Mouse (Mus musculus) embryonic fibroblast, embryonic 13.5 days (primary cell): Measurements from ENCODE around the gene Fbxo2.

Experiments used
- CTCF ChIP-seq: IDR thresholded peaks from 2 replicates; pipeline ENCODE4 v1.5.1; 2011; ENCODE audit warnings: mild to moderate bottlenecking, control low read depth, low read length, moderate library complexity, borderline replicate concordance; ENCODE audit not compliant: insufficient read depth
- POLR2A ChIP-seq: IDR thresholded peaks from 2 replicates; pipeline ENCODE4 v1.6.1; 2011; ENCODE audit warnings: low read depth, mild to moderate bottlenecking, control low read depth, low read length, moderate library complexity

- TF ChIP-seq CTCF (no peak), POLR2A (no peak)
These were observed 10.2 kb upstream of the Fbxo2 start for GRCm38 (mm10) chr4:148150242-148150641.
